Mouse (Mus musculus) intestine, embryonic 14.5 days (tissue): ENCODE data around the gene Hoxa4. TPM values are rescaled to one million over a fixed set of nuclear protein-coding genes. Genes with fewer than 3 reads are reported as not detected.

Experiments
- ATAC-seq: fragments of 200-750 bp; cut with Nextera tagmentation; replicated peaks from 2 replicates; pipeline ENCODE4 v1.8.0; 2017; ENCODE audit warnings: low read depth, moderate number of reproducible peaks, moderate TSS enrichment, moderate library complexity; ENCODE audit not compliant: low FRiP score, low TSS enrichment
- DNase-seq: peaks from one replicate; pipeline ENCODE4 v3.0.0-alpha.2; 2018; ENCODE audit warnings: low spot score
- H3K27ac ChIP-seq: fragments of 300-500 bp; sonication (generic); 2 replicates; pipeline ENCODE4 v1.5.1; 2014; ENCODE audit warnings: low read depth, mild to moderate bottlenecking, control low read depth
- H3K27me3 ChIP-seq: fragments of 300-500 bp; sonication (generic); replicated peaks from 2 replicates; pipeline ENCODE4 v1.6.1; 2014; ENCODE audit warnings: low read length, control low read depth; ENCODE audit not compliant: control insufficient read depth, insufficient read depth
- H3K36me3 ChIP-seq: fragments of 300-500 bp; sonication (generic); 2 replicates; pipeline ENCODE4 v1.6.1; 2014; ENCODE audit warnings: low read length, control low read depth; ENCODE audit not compliant: control insufficient read depth, insufficient read depth
- H3K4me1 ChIP-seq: fragments of 300-500 bp; sonication (generic); replicated peaks from 2 replicates; pipeline ENCODE4 v1.6.1; 2014; ENCODE audit warnings: low read length, control low read depth, mixed read lengths; ENCODE audit not compliant: control insufficient read depth, insufficient read depth
- H3K4me2 ChIP-seq: fragments of 300-500 bp; sonication (generic); 2 replicates; pipeline ENCODE4 v1.6.1; 2014; ENCODE audit warnings: low read length
- H3K4me3 ChIP-seq: fragments of 300-500 bp; sonication (generic); 2 replicates; pipeline ENCODE4 v1.5.1; 2014; ENCODE audit warnings: low read depth, low read length, control low read depth, mixed read lengths
- H3K9ac ChIP-seq: fragments of 300-500 bp; sonication (generic); 2 replicates; pipeline ENCODE4 v1.6.1; 2014; ENCODE audit warnings: mild to moderate bottlenecking, low read length
- H3K9me3 ChIP-seq: fragments of 300-500 bp; sonication (generic); 2 replicates; pipeline ENCODE4 v1.6.1; 2016; ENCODE audit warnings: low read length, control low read depth; ENCODE audit not compliant: control insufficient read depth
- WGBS: fragments of 180-500 bp; shearing (Covaris S2); extraction: QIAGEN DNeasy Blood & Tissue Kit; methylation state at CpG from one replicate; pipeline ENCODE4 v1.1.7; 2014; 5-methylcytosine and 5-hydroxymethylcytosine counted together
- polyA plus RNA-seq: library from polyadenylated mRNA; unstranded; fragments of >200 nt; fragmentation: Nextera tagmentation; extraction: Ambion mirVana; gene quantifications from 2 replicates; pipeline ENCODE4 v1.2.1, GENCODE M21; 2014

Gene Hoxa4
- polyA plus RNA-seq, 1 experiment from 2014 or later, result 7.5 TPM

GRCm38 (mm10) chr6:52203121-52203370, 11.5 kb upstream of the Hoxa4 start:
- peaks cover 49% of the 10 kb centered on the region for H3K4me1 ChIP-seq
- 18% methylated on average over 10 of the region's 10 CpGs for WGBS
- no peak for ATAC-seq
- H3K9ac ChIP-seq, result peak overlapping the region; percentile 97
- H3K4me2 ChIP-seq, result peak overlapping the region; percentile 78
- peak; percentile 72 for DNase-seq
- peak overlapping the region; percentile 67 for H3K4me3 ChIP-seq
- peak overlapping the region; percentile 81 for H3K27ac ChIP-seq
- peaks cover 11% of the 10 kb centered on the region; the same call in 1 of the 2 replicates for H3K36me3 ChIP-seq
- H3K9me3 ChIP-seq, result no peaks in the 10 kb centered on the region
- peaks cover 21% of the 10 kb centered on the region for H3K27me3 ChIP-seq

- peak; percentile 79 for DNase-seq
- H3K4me1 ChIP-seq, result peaks cover 49% of the 10 kb centered on the region
- peak overlapping the region; percentile 78 for H3K4me2 ChIP-seq
Measured at GRCm38 (mm10) chr6:52202362-52203120, 11.0 kb upstream of the Hoxa4 start.

GRCm38 (mm10) chr6:52201269-52201668, 9.7 kb upstream of the Hoxa4 start:
- peak overlapping the region; percentile 97 for H3K9ac ChIP-seq
- H3K4me3 ChIP-seq, result peak overlapping the region; percentile 67
- H3K27ac ChIP-seq, result peak overlapping the region; percentile 81
- peak overlapping the region; percentile 78 for H3K4me2 ChIP-seq
- DNase-seq (no peak), ATAC-seq (no peak)
- WGBS, result 33% methylated on average over 1 of the region's 1 CpGs
- peaks cover 52% of the 10 kb centered on the region for H3K4me1 ChIP-seq
- H3K36me3 ChIP-seq, result peaks cover 11% of the 10 kb centered on the region; the same call in 1 of the 2 replicates
- H3K27me3 ChIP-seq, result peaks cover 12% of the 10 kb centered on the region; the same call in 1 of the 2 replicates
- no peaks in the 10 kb centered on the region for H3K9me3 ChIP-seq

More at GRCm38 (mm10) chr6:52202362-52203120, 11.0 kb upstream of the Hoxa4 start:
- peaks cover 11% of the 10 kb centered on the region; the same call in 1 of the 2 replicates for H3K36me3 ChIP-seq
- H3K9ac ChIP-seq, result peak overlapping the region; percentile 97
- peaks cover 20% of the 10 kb centered on the region for H3K27me3 ChIP-seq
- no peaks in the 10 kb centered on the region for H3K9me3 ChIP-seq
- peak overlapping the region; percentile 81 for H3K27ac ChIP-seq
- ATAC-seq, result no peak
- WGBS, result 27% methylated on average over 22 of the region's 22 CpGs
- H3K4me3 ChIP-seq, result peak overlapping the region; percentile 67

GRCm38 (mm10) chr6:52200751-52201250, 9.2 kb upstream of the Hoxa4 start:
- 18% methylated on average over 10 of the region's 10 CpGs for WGBS
- H3K9ac ChIP-seq, result peak overlapping the region; percentile 97
- H3K36me3 ChIP-seq, result peaks cover 9% of the 10 kb centered on the region; the same call in 1 of the 2 replicates
- ATAC-seq, result 0 out of 2 replicates have a peak, but pooled peaks have one; percentile 7
- DNase-seq, result no peak
- H3K9me3 ChIP-seq, result no peaks in the 10 kb centered on the region
- peak overlapping the region; percentile 81 for H3K27ac ChIP-seq
- H3K27me3 ChIP-seq, result peaks cover 10% of the 10 kb centered on the region; the same call in 1 of the 2 replicates
- H3K4me1 ChIP-seq, result peaks cover 57% of the 10 kb centered on the region
- peak overlapping the region; percentile 78 for H3K4me2 ChIP-seq
- peak overlapping the region; percentile 67 for H3K4me3 ChIP-seq

- Histone ChIP-seq H3K27me3 (0 out of 2 replicates have a peak, but pooled peaks cover 7% of the 10 kb centered on the region), H3K9ac (peak overlapping the region; percentile 97), H3K9me3 (no peaks in the 10 kb centered on the region), H3K36me3 (peaks cover 7% of the 10 kb centered on the region; the same call in 1 of the 2 replicates), H3K4me1 (peaks cover 55% of the 10 kb centered on the region), H3K27ac (peak overlapping the region; percentile 81), H3K4me3 (peak overlapping the region; percentile 67), H3K4me2 (peak overlapping the region; percentile 78)
- 18% methylated on average over 30 of the region's 30 CpGs for WGBS
- peak; percentile 18 for ATAC-seq
- DNase-seq, result peak; percentile 84
Measured at GRCm38 (mm10) chr6:52200073-52200750, 8.7 kb upstream of the Hoxa4 start.

GRCm38 (mm10) chr6:52197271-52197670, 5.7 kb upstream of the Hoxa4 start:
- peak overlapping the region; percentile 11; the same call in 1 of the 2 replicates for H3K4me3 ChIP-seq
- no peaks in the 10 kb centered on the region for H3K9me3 ChIP-seq
- peak overlapping the region; percentile 93 for H3K27ac ChIP-seq
- H3K36me3 ChIP-seq, result peaks cover 7% of the 10 kb centered on the region; the same call in 1 of the 2 replicates
- H3K9ac ChIP-seq, result peak overlapping the region; percentile 41
- H3K27me3 ChIP-seq, result 0 out of 2 replicates have a peak, but pooled peaks cover 3% of the 10 kb centered on the region
- ATAC-seq (peak; percentile 64), DNase-seq (no peak)
- H3K4me2 ChIP-seq, result peak overlapping the region; percentile 78
- H3K4me1 ChIP-seq, result peaks cover 71% of the 10 kb centered on the region
- WGBS, result 5% methylated on average over 10 of the region's 10 CpGs

GRCm38 (mm10) chr6:52196811-52197210, 5.3 kb upstream of the Hoxa4 start:
- peak overlapping the region; percentile 41 for H3K9ac ChIP-seq
- H3K36me3 ChIP-seq, result peaks cover 4% of the 10 kb centered on the region; the same call in 1 of the 2 replicates
- H3K27me3 ChIP-seq, result 0 out of 2 replicates have a peak, but pooled peaks cover 3% of the 10 kb centered on the region
- peaks cover 71% of the 10 kb centered on the region for H3K4me1 ChIP-seq
- 17% methylated on average over 9 of the region's 9 CpGs for WGBS
- peak overlapping the region; percentile 11; the same call in 1 of the 2 replicates for H3K4me3 ChIP-seq
- peak overlapping the region; percentile 78 for H3K4me2 ChIP-seq
- DNase-seq, result no peak
- H3K9me3 ChIP-seq, result no peaks in the 10 kb centered on the region
- peak overlapping the region; percentile 93 for H3K27ac ChIP-seq
- ATAC-seq, result no peak

- Histone ChIP-seq H3K9me3 (no peaks in the 10 kb centered on the region), H3K4me3 (0 out of 2 replicates have a peak overlapping the region, but pooled peaks have one; percentile 1), H3K27ac (peak overlapping the region; percentile 93), H3K9ac (peak overlapping the region; percentile 56), H3K36me3 (no peaks in the 10 kb centered on the region), H3K4me2 (peak overlapping the region; percentile 78), H3K27me3 (0 out of 2 replicates have a peak, but pooled peaks cover 3% of the 10 kb centered on the region), H3K4me1 (peaks cover 66% of the 10 kb centered on the region)
- ATAC-seq, result no peak
- peak; percentile 75 for DNase-seq
- WGBS, result 16% methylated on average over 10 of the region's 10 CpGs
Measured at GRCm38 (mm10) chr6:52194690-52195089, 3.1 kb upstream of the Hoxa4 start.
